Mouse (Mus musculus) bone marrow macrophage, adult 2 months (primary cell): ENCODE results near the gene Vwa8.

Source experiments
- CTCF ChIP-seq: IDR thresholded peaks from 2 replicates; pipeline ENCODE4 v1.5.1; 2012; ENCODE audit warnings: low read depth, mild to moderate bottlenecking, low read length, moderate library complexity
- POLR2A ChIP-seq: IDR thresholded peaks from 2 replicates; pipeline ENCODE4 v1.6.1; 2012; ENCODE audit warnings: mild to moderate bottlenecking, low read depth, low read length, borderline replicate concordance

DNA sequence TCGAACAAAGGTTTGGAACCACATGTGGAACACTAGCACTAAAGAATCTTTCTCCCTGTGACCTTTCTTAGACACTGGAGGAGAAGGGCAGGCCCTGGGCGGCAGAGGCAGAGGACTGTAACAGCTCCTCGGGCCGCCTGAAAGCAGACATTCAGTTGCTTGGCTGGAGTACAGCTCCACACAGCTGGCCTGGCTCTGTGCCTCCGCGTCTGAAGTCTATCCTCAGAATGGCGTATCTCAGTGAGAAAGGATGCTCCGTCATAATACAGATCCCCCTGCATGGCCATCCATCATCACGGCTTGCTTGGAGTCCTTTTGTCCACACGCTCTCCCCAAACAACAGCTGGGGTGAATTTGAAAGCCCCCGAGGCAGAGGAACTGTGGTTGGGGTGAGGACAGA, 357.4 kb downstream of the Vwa8 start:
- TF ChIP-seq POLR2A (no peak), CTCF (no peak)
